Mouse (Mus musculus): ENCODE results near the gene Helz. TPM values are rescaled to one million over a fixed set of nuclear protein-coding genes. Genes with fewer than 3 reads are reported as not detected.

Helz gene
- polyA plus RNA-seq, 1 experiment from 2014 or later: 7.1 TPM

DNA sequence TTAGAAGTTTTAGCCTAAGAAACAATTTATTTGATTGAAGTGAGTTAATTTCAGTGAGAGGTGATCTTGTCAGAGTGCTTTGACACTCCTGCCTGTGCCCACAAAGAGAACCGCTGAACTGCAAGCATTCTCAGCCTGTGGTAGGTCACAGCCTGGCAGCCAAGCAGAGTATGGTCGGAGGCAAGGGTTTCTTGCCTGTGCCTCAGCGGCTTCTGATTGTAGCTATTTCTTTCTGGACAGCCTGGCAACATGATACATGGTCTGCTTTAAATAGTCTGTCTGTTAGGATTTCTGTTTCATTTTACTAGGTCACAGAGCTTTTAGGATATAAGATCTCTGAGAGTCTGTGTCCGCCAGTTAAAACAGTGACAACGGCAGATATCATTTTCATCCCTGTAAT is 114.9 kb downstream of the Helz start:
- ATAC-seq (ENCODE audit: low read depth): no peak

DNA sequence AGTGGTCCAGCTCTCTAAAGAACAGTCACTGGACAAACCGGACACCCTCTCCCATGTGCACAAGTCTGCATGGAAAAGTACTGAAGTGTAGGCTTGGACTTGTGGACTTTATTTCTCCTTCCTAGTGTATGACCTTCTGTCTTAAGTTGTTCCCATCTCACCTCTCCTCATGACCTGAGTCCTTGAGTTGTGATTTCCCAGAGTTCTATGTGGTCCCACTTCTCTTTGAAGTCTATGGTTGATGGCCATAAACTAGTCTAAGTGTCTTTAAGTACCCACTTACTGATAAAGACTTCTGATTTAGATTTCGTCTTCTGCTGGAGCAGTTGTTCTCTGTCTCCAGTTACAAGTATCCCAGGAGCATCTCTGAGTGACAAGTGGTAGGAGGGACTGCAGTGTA is 119.8 kb downstream of the Helz start:
- Histone ChIP-seq H3K4me3 (ENCODE audit: low read depth, low read length) (no peak overlapping the region), H3K4me2 (ENCODE audit: low read depth, low read length) (no peak overlapping the region), H3K9me3 (replicated peaks; ENCODE audit: control insufficient read depth, low read length) (no peaks in the 10 kb centered on the region), H3K27me3 (ENCODE audit: control insufficient read depth, insufficient read depth, low read depth, low read length) (no peaks in the 10 kb centered on the region), H3K4me1 (ENCODE audit: control insufficient read depth, low read depth, low read length) (no peaks in the 10 kb centered on the region), H3K9ac (ENCODE audit: low read depth, low read length) (no peak overlapping the region), H3K27ac (ENCODE audit: low read length) (no peak overlapping the region), H3K36me3 (ENCODE audit: control insufficient read depth, insufficient read depth) (peaks cover 27% of the 10 kb centered on the region)
- WGBS (ENCODE audit: insufficient replicate concordance): 80% methylated on average over 2 of the region's 2 CpGs
- ATAC-seq (ENCODE audit: low read depth): no peak

More for the DNA sequence above, 114.9 kb downstream of the Helz start:
- Histone ChIP-seq H3K27me3 (ENCODE audit: control insufficient read depth, insufficient read depth, low read depth, low read length) (no peaks in the 10 kb centered on the region), H3K9me3 (replicated peaks; ENCODE audit: control insufficient read depth, low read length) (no peaks in the 10 kb centered on the region), H3K27ac (ENCODE audit: low read length) (no peak overlapping the region), H3K4me2 (ENCODE audit: low read depth, low read length) (no peak overlapping the region), H3K4me1 (ENCODE audit: control insufficient read depth, low read depth, low read length) (no peaks in the 10 kb centered on the region), H3K36me3 (ENCODE audit: control insufficient read depth, insufficient read depth) (peaks cover 15% of the 10 kb centered on the region), H3K4me3 (ENCODE audit: low read depth, low read length) (no peak overlapping the region), H3K9ac (ENCODE audit: low read depth, low read length) (no peak overlapping the region)
- WGBS (ENCODE audit: insufficient replicate concordance): 85% methylated on average over 5 of the region's 5 CpGs

DNA sequence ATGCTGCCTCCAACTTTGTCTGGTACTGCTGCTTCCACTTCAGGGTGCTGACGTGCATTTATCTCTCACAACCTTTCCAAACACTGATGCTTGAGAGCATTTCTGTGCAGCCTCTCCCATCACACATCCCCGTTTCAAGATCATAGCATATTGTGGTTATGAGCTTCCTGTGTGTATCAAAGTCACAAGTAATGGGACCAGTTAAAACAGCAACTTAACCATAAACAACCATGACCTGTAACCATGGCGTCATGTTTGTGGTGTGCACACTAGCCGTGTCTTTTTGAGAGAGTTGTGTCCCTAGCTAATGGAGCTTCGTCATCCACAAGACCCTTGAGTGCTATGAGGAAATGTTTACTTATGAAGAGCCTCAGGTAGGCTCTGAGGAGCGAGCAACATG is 120.5 kb downstream of the Helz start:
- no peaks in the 10 kb centered on the region for H3K4me1 ChIP-seq (ENCODE audit: control insufficient read depth, low read depth, low read length)
- H3K27me3 ChIP-seq (ENCODE audit: control insufficient read depth, insufficient read depth, low read depth, low read length): no peaks in the 10 kb centered on the region
- WGBS (ENCODE audit: insufficient replicate concordance): 83% methylated on average over 6 of the region's 6 CpGs
- H3K27ac ChIP-seq (ENCODE audit: low read length): no peak overlapping the region
- no peak overlapping the region for H3K9ac ChIP-seq (ENCODE audit: low read depth, low read length)
- H3K4me3 ChIP-seq (ENCODE audit: low read depth, low read length): no peak overlapping the region
- ATAC-seq (ENCODE audit: low read depth): no peak
- no peak overlapping the region for H3K4me2 ChIP-seq (ENCODE audit: low read depth, low read length)
- no peaks in the 10 kb centered on the region for H3K9me3 ChIP-seq (replicated peaks; ENCODE audit: control insufficient read depth, low read length)
- H3K36me3 ChIP-seq (ENCODE audit: control insufficient read depth, insufficient read depth): peaks cover 31% of the 10 kb centered on the region

DNA sequence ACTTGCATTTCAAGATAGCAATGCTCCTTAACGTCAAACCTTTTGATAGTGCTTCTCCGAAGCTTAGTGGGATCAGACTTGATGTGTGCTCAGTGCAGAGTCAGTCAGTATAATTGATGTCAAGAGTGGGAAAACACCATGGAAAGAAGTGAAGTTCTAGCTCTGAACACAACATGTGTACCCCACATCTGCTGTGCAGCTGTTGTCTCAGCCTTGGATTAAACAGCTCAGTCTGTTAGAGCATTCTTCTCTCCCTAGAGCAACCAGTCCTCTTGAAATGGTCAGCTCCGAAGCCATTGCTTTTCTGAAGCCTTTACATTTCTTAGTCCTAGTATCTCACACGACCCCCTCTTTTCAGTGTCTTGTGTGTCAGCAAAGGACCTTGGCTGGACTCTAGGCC is 121.2 kb downstream of the Helz start:
- WGBS (ENCODE audit: insufficient replicate concordance): 73% methylated on average over 4 of the region's 4 CpGs
- Histone ChIP-seq H3K36me3 (ENCODE audit: control insufficient read depth, insufficient read depth) (peaks cover 25% of the 10 kb centered on the region), H3K4me3 (ENCODE audit: low read depth, low read length) (no peak overlapping the region)

DNA sequence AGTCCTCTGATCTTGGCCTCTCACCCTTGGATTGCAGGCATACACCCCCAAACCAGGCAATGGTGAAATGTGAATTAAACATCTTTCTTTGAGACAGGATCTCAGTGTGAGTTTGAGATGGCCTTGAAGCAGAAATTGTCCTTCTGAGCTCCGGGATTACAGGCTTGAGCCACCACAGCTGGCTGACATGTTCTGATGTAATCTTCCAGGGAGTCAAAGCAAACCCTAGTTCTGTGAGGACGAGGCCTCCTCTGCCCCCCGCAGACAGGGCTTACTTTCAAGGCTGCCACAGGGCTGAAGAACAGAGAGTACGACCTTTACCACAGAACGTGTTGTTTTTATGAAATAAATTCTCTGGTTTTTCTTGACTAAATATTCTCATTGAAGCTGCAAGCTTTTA is 126.3 kb downstream of the Helz start:
- Histone ChIP-seq H3K4me3 (ENCODE audit: low read depth, low read length) (no peak overlapping the region), H3K36me3 (ENCODE audit: control insufficient read depth, insufficient read depth) (peaks cover 22% of the 10 kb centered on the region), H3K27me3 (ENCODE audit: control insufficient read depth, insufficient read depth, low read depth, low read length) (no peaks in the 10 kb centered on the region), H3K4me1 (ENCODE audit: control insufficient read depth, low read depth, low read length) (no peaks in the 10 kb centered on the region), H3K27ac (ENCODE audit: low read length) (no peak overlapping the region), H3K4me2 (ENCODE audit: low read depth, low read length) (no peak overlapping the region), H3K9me3 (replicated peaks; ENCODE audit: control insufficient read depth, low read length) (no peaks in the 10 kb centered on the region), H3K9ac (ENCODE audit: low read depth, low read length) (no peak overlapping the region)
- ATAC-seq (ENCODE audit: low read depth): no peak
- WGBS (ENCODE audit: insufficient replicate concordance): 77% methylated on average over 5 of the region's 5 CpGs

More for the DNA sequence above, 121.2 kb downstream of the Helz start:
- ATAC-seq (ENCODE audit: low read depth): no peak
- H3K27ac ChIP-seq (ENCODE audit: low read length): no peak overlapping the region
- H3K4me1 ChIP-seq (ENCODE audit: control insufficient read depth, low read depth, low read length): no peaks in the 10 kb centered on the region
- no peaks in the 10 kb centered on the region for H3K27me3 ChIP-seq (ENCODE audit: control insufficient read depth, insufficient read depth, low read depth, low read length)
- no peak overlapping the region for H3K9ac ChIP-seq (ENCODE audit: low read depth, low read length)
- H3K9me3 ChIP-seq (replicated peaks; ENCODE audit: control insufficient read depth, low read length): no peaks in the 10 kb centered on the region
- H3K4me2 ChIP-seq (ENCODE audit: low read depth, low read length): no peak overlapping the region

DNA sequence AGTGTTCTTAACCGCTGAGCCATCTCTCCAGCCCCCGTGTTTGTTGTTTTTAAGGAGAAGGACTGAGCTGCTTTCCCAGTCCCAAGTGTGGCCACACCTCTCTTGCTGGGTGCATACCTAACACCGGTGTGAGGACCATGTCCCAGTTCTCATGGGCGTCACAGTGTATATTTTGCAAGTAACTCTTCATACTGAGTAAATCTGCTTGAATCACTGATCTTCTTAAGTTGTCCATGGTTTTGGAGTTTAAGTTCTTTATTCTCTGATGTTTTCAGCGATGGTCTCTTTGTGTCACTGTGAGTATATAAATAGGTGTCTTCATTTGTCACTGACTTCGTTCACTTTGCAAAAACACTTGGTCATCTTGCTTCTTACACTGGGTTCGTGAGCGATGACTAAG is 126.9 kb downstream of the Helz start:
- no peak overlapping the region for H3K4me3 ChIP-seq (ENCODE audit: low read depth, low read length)
- no peak overlapping the region for H3K27ac ChIP-seq (ENCODE audit: low read length)
- WGBS (ENCODE audit: insufficient replicate concordance): 79% methylated on average over 8 of the region's 8 CpGs
- no peaks in the 10 kb centered on the region for H3K4me1 ChIP-seq (ENCODE audit: control insufficient read depth, low read depth, low read length)
- no peak overlapping the region for H3K4me2 ChIP-seq (ENCODE audit: low read depth, low read length)
- H3K36me3 ChIP-seq (ENCODE audit: control insufficient read depth, insufficient read depth): peaks cover 22% of the 10 kb centered on the region
- no peak for ATAC-seq (ENCODE audit: low read depth)
- no peaks in the 10 kb centered on the region for H3K27me3 ChIP-seq (ENCODE audit: control insufficient read depth, insufficient read depth, low read depth, low read length)
- H3K9ac ChIP-seq (ENCODE audit: low read depth, low read length): no peak overlapping the region
- H3K9me3 ChIP-seq (replicated peaks; ENCODE audit: control insufficient read depth, low read length): no peaks in the 10 kb centered on the region

DNA sequence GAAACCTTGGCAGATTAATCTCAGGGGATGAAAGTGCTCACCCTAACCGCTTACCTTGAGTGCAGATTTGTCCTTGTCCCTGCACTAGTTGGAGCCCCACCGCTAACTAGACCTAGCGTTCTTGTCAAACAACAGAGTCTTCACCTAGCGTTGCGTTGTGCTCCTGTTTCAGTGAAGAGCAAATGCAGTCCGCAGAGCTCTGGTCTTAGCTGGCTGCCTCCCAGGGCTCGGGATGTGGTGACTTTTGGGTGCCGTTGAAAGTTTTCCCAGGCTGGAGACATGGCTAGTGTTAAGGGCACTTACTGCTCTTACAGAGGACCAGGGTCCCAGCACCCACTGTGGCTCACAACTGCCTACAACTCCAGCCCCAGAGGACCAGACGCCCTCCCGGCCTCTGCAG is 127.5 kb downstream of the Helz start:
- no peak for ATAC-seq (ENCODE audit: low read depth)
- H3K36me3 ChIP-seq (ENCODE audit: control insufficient read depth, insufficient read depth): peaks cover 17% of the 10 kb centered on the region
- no peak overlapping the region for H3K27ac ChIP-seq (ENCODE audit: low read length)

DNA sequence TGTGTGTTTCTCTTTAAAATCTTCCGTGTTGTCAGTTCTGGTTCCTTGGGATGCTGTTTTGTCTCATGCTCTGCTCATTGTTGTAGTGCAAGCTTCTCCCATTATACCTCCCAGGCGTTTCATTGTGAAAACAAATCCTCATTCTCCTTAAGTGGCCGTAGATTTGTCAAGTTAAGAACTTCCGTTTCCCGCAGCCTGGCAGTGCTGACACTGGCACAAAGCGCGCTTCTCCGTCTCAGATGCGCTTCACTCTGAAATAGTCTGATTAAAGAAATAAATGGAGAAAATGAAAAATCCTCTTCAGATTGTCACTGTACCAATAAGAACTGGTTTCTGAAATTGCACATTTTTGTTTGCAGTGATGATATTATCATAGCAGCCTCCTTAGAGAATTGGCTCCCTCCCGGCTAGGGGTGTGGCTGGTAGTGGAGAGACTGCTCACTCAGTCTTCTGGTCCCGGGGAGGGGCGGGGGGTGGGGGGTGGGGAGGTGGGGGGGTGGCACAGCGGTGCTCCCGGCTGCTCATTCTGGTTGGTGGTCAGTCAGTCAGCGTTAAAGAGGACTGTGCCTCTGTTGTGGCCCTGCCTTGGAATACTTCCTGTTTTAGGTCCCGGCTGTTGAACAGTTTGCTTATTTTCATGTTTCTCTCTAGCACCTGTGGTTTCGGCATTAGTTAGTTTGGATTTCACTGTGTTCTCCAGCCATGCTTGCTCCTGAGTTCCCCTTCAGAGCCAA is 128.6 kb downstream of the Helz start:
- Histone ChIP-seq H3K4me2 (ENCODE audit: low read depth, low read length) (no peak overlapping the region), H3K36me3 (ENCODE audit: control insufficient read depth, insufficient read depth) (peaks cover 9% of the 10 kb centered on the region), H3K9me3 (replicated peaks; ENCODE audit: control insufficient read depth, low read length) (no peaks in the 10 kb centered on the region), H3K4me3 (ENCODE audit: low read depth, low read length) (no peak overlapping the region), H3K4me1 (ENCODE audit: control insufficient read depth, low read depth, low read length) (no peaks in the 10 kb centered on the region), H3K27ac (ENCODE audit: low read length) (no peak overlapping the region), H3K27me3 (ENCODE audit: control insufficient read depth, insufficient read depth, low read depth, low read length) (no peaks in the 10 kb centered on the region), H3K9ac (ENCODE audit: low read depth, low read length) (no peak overlapping the region)
- 62% methylated on average over 17 of the region's 17 CpGs for WGBS (ENCODE audit: insufficient replicate concordance)
- no peak for ATAC-seq (ENCODE audit: low read depth)

More for the DNA sequence above, 127.5 kb downstream of the Helz start:
- Histone ChIP-seq H3K27me3 (ENCODE audit: control insufficient read depth, insufficient read depth, low read depth, low read length) (no peaks in the 10 kb centered on the region), H3K4me1 (ENCODE audit: control insufficient read depth, low read depth, low read length) (no peaks in the 10 kb centered on the region), H3K9ac (ENCODE audit: low read depth, low read length) (no peak overlapping the region), H3K4me3 (ENCODE audit: low read depth, low read length) (no peak overlapping the region), H3K9me3 (replicated peaks; ENCODE audit: control insufficient read depth, low read length) (no peaks in the 10 kb centered on the region), H3K4me2 (ENCODE audit: low read depth, low read length) (no peak overlapping the region)
- WGBS (ENCODE audit: insufficient replicate concordance): 81% methylated on average over 10 of the region's 10 CpGs

DNA sequence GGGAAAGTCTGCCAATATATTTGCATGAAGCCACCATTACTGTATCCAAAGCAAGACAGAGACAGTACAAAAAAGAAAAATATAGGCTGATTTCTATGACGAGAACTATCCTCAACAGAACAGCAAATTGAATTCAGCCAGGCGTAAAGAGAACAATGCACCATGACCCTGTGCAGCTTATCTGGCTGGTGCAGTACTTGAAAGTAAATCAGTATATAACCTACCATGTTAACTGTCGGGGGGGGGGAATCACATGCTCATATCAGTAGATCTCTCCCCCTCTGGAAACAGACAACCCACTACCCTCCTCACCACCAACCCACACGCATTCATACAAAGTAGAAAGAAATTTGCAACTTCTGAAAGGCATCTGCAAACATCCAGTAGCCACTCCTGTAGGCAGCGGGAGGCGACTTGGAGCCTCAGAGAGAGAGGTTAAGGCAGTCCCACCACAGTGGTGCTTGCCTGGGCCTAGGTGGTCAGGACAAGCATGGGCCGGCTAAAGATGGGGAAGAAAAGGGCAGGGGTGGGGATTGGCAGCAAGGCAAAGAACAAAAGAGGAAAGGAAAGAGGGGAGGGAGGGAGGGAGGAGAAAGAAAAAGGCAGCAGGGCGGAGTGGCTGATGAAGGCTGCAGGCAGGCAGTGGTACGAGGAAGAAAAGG is 135.1 kb downstream of the Helz start:
- no peak for ATAC-seq (ENCODE audit: low read depth)
- H3K27me3 ChIP-seq (ENCODE audit: control insufficient read depth, insufficient read depth, low read depth, low read length): no peaks in the 10 kb centered on the region
- H3K9ac ChIP-seq (ENCODE audit: low read depth, low read length): no peak overlapping the region
- H3K9me3 ChIP-seq (replicated peaks; ENCODE audit: control insufficient read depth, low read length): no peaks in the 10 kb centered on the region
- H3K4me1 ChIP-seq (ENCODE audit: control insufficient read depth, low read depth, low read length): no peaks in the 10 kb centered on the region
- no peak overlapping the region for H3K4me2 ChIP-seq (ENCODE audit: low read depth, low read length)
- H3K27ac ChIP-seq (ENCODE audit: low read length): no peak overlapping the region
- peaks cover 6% of the 10 kb centered on the region for H3K36me3 ChIP-seq (ENCODE audit: control insufficient read depth, insufficient read depth)
- no peak overlapping the region for H3K4me3 ChIP-seq (ENCODE audit: low read depth, low read length)
- 70% methylated on average over 9 of the region's 9 CpGs for WGBS (ENCODE audit: insufficient replicate concordance)
